ENCODE assay signal across 22 mouse cellular contexts in genomic region chr8:124212148-124212547, GRCm38 (mm10). TPM values are rescaled to one million over a fixed set of nuclear protein-coding genes. Genes with fewer than 3 reads are reported as not detected.
DNase-seq lines count a peak whose midpoint lies in the region; ATAC-seq and TF ChIP-seq lines count a peak whose summit lies in the region.
"Had no signal": no experiment of that assay in that cellular context is flagged by ENCODE, and none has a peak within 500 bp of the region (broad histone marks: within the 10 kb centered on the region; RNA-seq: fewer than 3 reads in every experiment).

No protein-coding gene starts in this region.

- H3K9me3 ChIP-seq in heart, embryonic 12.5 days (replicated peaks), result no peaks in the 10 kb centered on the region
- H3K9me3 ChIP-seq in heart, embryonic 16.5 days (replicated peaks; ENCODE audit: control insufficient read depth, low read length), result no peaks in the 10 kb centered on the region
- no peaks in the 10 kb centered on the region for H3K9me3 ChIP-seq in stomach, embryonic 16.5 days (replicated peaks; ENCODE audit: control insufficient read depth, low read length)
- H3K9me3 ChIP-seq in stomach, postnatal 0 days (ENCODE audit: control insufficient read depth, low read length), result no peaks in the 10 kb centered on the region
- no peaks in the 10 kb centered on the region for H3K9me3 ChIP-seq in midbrain, embryonic 14.5 days (ENCODE audit: control insufficient read depth, low read length)
- H3K9me3 ChIP-seq: embryonic facial prominence, embryonic 15.5 days; forebrain, embryonic 10.5 days; hindbrain, embryonic 13.5 days had no signal

- H3K4me2 ChIP-seq in heart, embryonic 12.5 days, result no peak overlapping the region
- H3K4me2 ChIP-seq in heart, embryonic 16.5 days (ENCODE audit: low read depth, low read length), result no peak overlapping the region
- H3K4me2 ChIP-seq in stomach, embryonic 16.5 days (ENCODE audit: low read depth, low read length), result no peak overlapping the region
- no peak overlapping the region for H3K4me2 ChIP-seq in stomach, postnatal 0 days (replicated peaks; ENCODE audit: low read depth)
- no peak overlapping the region for H3K4me2 ChIP-seq in midbrain, embryonic 14.5 days (ENCODE audit: low read length)
- H3K4me2 ChIP-seq: embryonic facial prominence, embryonic 15.5 days; hindbrain, embryonic 13.5 days had no signal

- DNase-seq in heart, adult 9 months (ENCODE audit: low spot score in 2 of 2), result no peak
- no peak for DNase-seq in heart, postnatal 36 days
- DNase-seq in stomach, postnatal 0 days (ENCODE audit: low spot score), result no peak
- no peak for DNase-seq in midbrain, embryonic 14.5 days
- DNase-seq: adrenal gland, adult 2 months; adrenal gland, postnatal 25 days; cerebellum, adult 2 months; cerebellum, postnatal 14 days; embryo, embryonic 11 days; gastrocnemius, postnatal 14 days; kidney, adult 11 months; kidney, adult 9 months; kidney, postnatal 14 days had no signal

- 0 out of 2 replicates have a peak, but pooled peaks cover 5% of the 10 kb centered on the region for H3K27me3 ChIP-seq in heart, embryonic 12.5 days (replicated peaks)
- H3K27me3 ChIP-seq in heart, embryonic 16.5 days (ENCODE audit: control insufficient read depth, insufficient read depth, low read length), result no peaks in the 10 kb centered on the region
- no peaks in the 10 kb centered on the region for H3K27me3 ChIP-seq in stomach, embryonic 16.5 days (ENCODE audit: control insufficient read depth, insufficient read depth, low read length)
- H3K27me3 ChIP-seq in stomach, postnatal 0 days (ENCODE audit: control insufficient read depth, insufficient read depth, low read length), result no peaks in the 10 kb centered on the region
- H3K27me3 ChIP-seq in midbrain, embryonic 14.5 days (ENCODE audit: control insufficient read depth, insufficient read depth, low read length), result no peaks in the 10 kb centered on the region
- H3K27me3 ChIP-seq: embryonic facial prominence, embryonic 15.5 days; hindbrain, embryonic 13.5 days had no signal

- WGBS in heart, embryonic 12.5 days, result 32% methylated on average over 2 of the region's 2 CpGs
- WGBS in heart, embryonic 16.5 days, result 13% methylated on average over 2 of the region's 2 CpGs
- WGBS in stomach, embryonic 16.5 days, result 47% methylated on average over 2 of the region's 2 CpGs
- WGBS in stomach, postnatal 0 days, result 43% methylated on average over 2 of the region's 2 CpGs
- 91% methylated on average over 2 of the region's 2 CpGs for WGBS in midbrain, embryonic 14.5 days

- H3K27ac ChIP-seq in heart, embryonic 12.5 days (ENCODE audit: poor library complexity, severe bottlenecking), result peak overlapping the region; percentile 63
- peak overlapping the region; percentile 73 for H3K27ac ChIP-seq in heart, embryonic 16.5 days (ENCODE audit: low read length)
- H3K27ac ChIP-seq in stomach, embryonic 16.5 days (ENCODE audit: low read length), result 0 out of 2 replicates have a peak overlapping the region, but pooled peaks have one; percentile 41
- H3K27ac ChIP-seq in stomach, postnatal 0 days (replicated peaks), result no peak overlapping the region
- H3K27ac ChIP-seq in midbrain, embryonic 14.5 days (replicated peaks; ENCODE audit: low read depth, low read length), result no peak overlapping the region
- H3K27ac ChIP-seq: embryonic facial prominence, embryonic 15.5 days; forebrain, embryonic 10.5 days; hindbrain, embryonic 13.5 days; hindbrain, postnatal 0 days had no signal

- H3K4me3 ChIP-seq in heart, embryonic 12.5 days, result no peak overlapping the region
- no peak overlapping the region for H3K4me3 ChIP-seq in heart, embryonic 16.5 days (ENCODE audit: low read length)
- H3K4me3 ChIP-seq in stomach, embryonic 16.5 days (replicated peaks; ENCODE audit: low read length), result no peak overlapping the region
- no peak overlapping the region for H3K4me3 ChIP-seq in stomach, postnatal 0 days (ENCODE audit: low read depth, low read length)
- no peak overlapping the region for H3K4me3 ChIP-seq in midbrain, embryonic 14.5 days (replicated peaks; ENCODE audit: low read depth, low read length)
- H3K4me3 ChIP-seq: embryonic facial prominence, embryonic 15.5 days; erythroblast, embryonic 14.5 days; forebrain, embryonic 10.5 days; hindbrain, embryonic 13.5 days had no signal

- H3K36me3 ChIP-seq in heart, embryonic 12.5 days, result no peaks in the 10 kb centered on the region
- no peaks in the 10 kb centered on the region for H3K36me3 ChIP-seq in heart, embryonic 16.5 days (ENCODE audit: control insufficient read depth, insufficient read depth)
- no peaks in the 10 kb centered on the region for H3K36me3 ChIP-seq in stomach, embryonic 16.5 days (ENCODE audit: control insufficient read depth, insufficient read depth, low read length)
- no peaks in the 10 kb centered on the region for H3K36me3 ChIP-seq in stomach, postnatal 0 days (ENCODE audit: control insufficient read depth, insufficient read depth, low read length)
- H3K36me3 ChIP-seq in midbrain, embryonic 14.5 days (ENCODE audit: control insufficient read depth, insufficient read depth, low read length), result no peaks in the 10 kb centered on the region
- H3K36me3 ChIP-seq: embryonic facial prominence, embryonic 15.5 days; forebrain, embryonic 10.5 days; hindbrain, embryonic 13.5 days had no signal

- no peak overlapping the region for H3K9ac ChIP-seq in heart, embryonic 12.5 days
- no peak overlapping the region for H3K9ac ChIP-seq in heart, embryonic 16.5 days (ENCODE audit: low read length)
- H3K9ac ChIP-seq in stomach, embryonic 16.5 days (ENCODE audit: low read length), result no peak overlapping the region
- H3K9ac ChIP-seq in stomach, postnatal 0 days (ENCODE audit: low read length), result no peak overlapping the region
- H3K9ac ChIP-seq in midbrain, embryonic 14.5 days (replicated peaks; ENCODE audit: low read length), result no peak overlapping the region
- H3K9ac ChIP-seq: embryonic facial prominence, embryonic 15.5 days; hindbrain, embryonic 13.5 days had no signal

- no peak for TF ChIP-seq CTCF in stomach, postnatal 0 days (IDR thresholded peaks at IDR 0.05; ENCODE audit: low read depth)

- intact Hi-C loops in heart, postnatal 36 days (cut with DNase I), result no loop called here

- TF ChIP-seq EP300 in stomach, postnatal 0 days (optimal IDR thresholded peaks at IDR 0.05), result no peak

- H3K4me1 ChIP-seq in heart, embryonic 12.5 days (replicated peaks), result peaks cover 12% of the 10 kb centered on the region
- H3K4me1 ChIP-seq in heart, embryonic 16.5 days (ENCODE audit: control insufficient read depth, insufficient read depth, low read length), result peaks cover 12% of the 10 kb centered on the region
- H3K4me1 ChIP-seq in stomach, embryonic 16.5 days (ENCODE audit: control insufficient read depth, insufficient read depth, low read length), result peaks cover 4% of the 10 kb centered on the region; the same call in 1 of the 2 replicates
- no peaks in the 10 kb centered on the region for H3K4me1 ChIP-seq in stomach, postnatal 0 days (replicated peaks; ENCODE audit: control insufficient read depth, insufficient read depth)
- H3K4me1 ChIP-seq in midbrain, embryonic 14.5 days (ENCODE audit: control insufficient read depth, insufficient read depth, low read length), result no peaks in the 10 kb centered on the region
- H3K4me1 ChIP-seq: embryonic facial prominence, embryonic 15.5 days; hindbrain, embryonic 13.5 days had no signal

- peak; percentile 63; the same call in 1 of the 2 replicates for ATAC-seq in heart, embryonic 12.5 days (ENCODE audit: insufficient number of reproducible peaks, low FRiP score)
- no peak for ATAC-seq in heart, embryonic 16.5 days (replicated peaks; ENCODE audit: extremely low read depth, insufficient read depth, low FRiP score)
- ATAC-seq in stomach, embryonic 16.5 days (ENCODE audit: insufficient read depth, low FRiP score), result no peak
- no peak for ATAC-seq in stomach, postnatal 0 days (ENCODE audit: low FRiP score, low TSS enrichment)
- no peak for ATAC-seq in midbrain, embryonic 14.5 days (ENCODE audit: low FRiP score, low TSS enrichment)
- ATAC-seq: forebrain, embryonic 14.5 days; hindbrain, postnatal 0 days had no signal

RNA-seq across cellular contexts. Expression of gene Galnt2, which starts 19.0 kb away (rescaled TPM):
- polyA plus RNA-seq in heart, embryonic 12.5 days (2016; fragmentation: Nextera tagmentation; extraction: Ambion mirVana), result 77.9 and 80.9 TPM in 2 replicates
- polyA plus RNA-seq in heart, embryonic 16.5 days (2015; fragmentation: Nextera tagmentation; extraction: Ambion mirVana), result 32.9 and 35.6 TPM in 2 replicates
- 10 to 100 TPM; 32.1 to 34.2 TPM for total RNA-seq in heart, postnatal 36 days (2021)
- 47.4 and 49.3 TPM in 2 replicates for polyA plus RNA-seq in stomach, embryonic 16.5 days (2015; fragmentation: Nextera tagmentation; extraction: Ambion mirVana)
- 48.6 and 48.9 TPM in 2 replicates for polyA plus RNA-seq in stomach, postnatal 0 days (2015; fragmentation: Nextera tagmentation; extraction: Ambion mirVana)
- 65.8 and 70.1 TPM in 2 replicates for polyA plus RNA-seq in midbrain, embryonic 14.5 days (2014; fragmentation: Nextera tagmentation; extraction: Ambion mirVana)

Comparison
In these comparisons a context has a peak if more than half of its experiments do, and no peak if none do; other contexts are left out.
1. H3K27ac ChIP-seq: peak in heart, embryonic 12.5 days (single experiment), heart, embryonic 16.5 days (single experiment) and stomach, embryonic 16.5 days (single experiment); none in stomach, postnatal 0 days (single experiment) and midbrain, embryonic 14.5 days (single experiment).